Mouse (Mus musculus) liver, embryonic 14.5 days (tissue): ENCODE measurements around the gene St6galnac4.

Experiments used
- CTCF ChIP-seq: IDR thresholded peaks from 2 replicates; pipeline ENCODE4 v1.5.1; 2016; ENCODE audit warnings: antibody characterized with exemption, low read depth, control low read depth
- EP300 ChIP-seq: IDR thresholded peaks from 2 replicates; pipeline ENCODE4 v1.6.1; 2016; ENCODE audit warnings: antibody characterized with exemption, low read depth

DNA sequence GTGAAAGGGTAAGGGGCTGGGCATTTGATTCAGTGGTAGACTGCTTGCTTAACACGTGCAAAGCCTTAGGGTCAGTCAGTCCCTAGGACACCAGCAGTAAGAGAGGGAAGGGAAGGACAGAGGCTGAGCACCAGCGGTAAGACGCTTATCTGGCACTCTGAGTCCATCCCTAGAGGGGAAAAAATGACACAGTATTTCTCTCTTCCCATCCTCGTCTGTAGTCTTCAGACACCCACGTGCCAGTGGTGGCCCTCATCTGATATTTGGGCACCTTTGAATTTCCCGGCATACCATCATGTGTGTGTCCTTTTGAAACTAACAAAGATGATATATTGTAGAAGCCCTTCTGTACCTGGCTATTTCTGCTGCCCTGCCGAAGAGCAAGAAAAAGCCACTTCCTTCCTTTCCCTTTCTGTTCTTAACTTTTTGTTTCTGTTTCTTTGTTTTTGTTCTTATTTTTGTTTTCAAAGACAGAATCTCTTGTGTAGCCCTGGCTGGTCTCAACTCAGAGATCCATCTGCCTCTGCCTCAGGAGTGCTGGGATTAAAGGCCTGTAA is 33.2 kb upstream of the St6galnac4 start:
- TF ChIP-seq CTCF, result no peak
- no peak for TF ChIP-seq EP300
